Mouse (Mus musculus) stomach, postnatal 0 days (tissue): ENCODE results near the gene Atp2b1. TPM values are rescaled to one million over a fixed set of nuclear protein-coding genes. Genes with fewer than 3 reads are reported as not detected.

Source experiments
- ATAC-seq: fragments of 200-750 bp; cut with Nextera tagmentation; 2 replicates; pipeline ENCODE4 v1.8.0; 2017; ENCODE audit not compliant: low FRiP score, low TSS enrichment
- DNase-seq: peaks from one replicate; pipeline ENCODE4 v3.0.0-alpha.2; 2016; ENCODE audit warnings: low spot score
- H3K27ac ChIP-seq: fragments of 300-500 bp; sonication (generic); replicated peaks from 2 replicates; pipeline ENCODE4 v1.5.1; 2014; ENCODE audit warnings: mild to moderate bottlenecking, control low read depth
- H3K27me3 ChIP-seq: fragments of 300-500 bp; sonication (generic); 2 replicates; pipeline ENCODE4 v1.6.1; 2014; ENCODE audit warnings: low read length; ENCODE audit not compliant: control insufficient read depth, insufficient read depth
- H3K36me3 ChIP-seq: fragments of 300-500 bp; sonication (generic); 2 replicates; pipeline ENCODE4 v1.6.1; 2014; ENCODE audit warnings: low read length, mixed read lengths; ENCODE audit not compliant: control insufficient read depth, insufficient read depth
- H3K4me1 ChIP-seq: fragments of 300-500 bp; sonication (generic); replicated peaks from 2 replicates; pipeline ENCODE4 v1.6.1; 2014; ENCODE audit warnings: antibody characterized with exemption; ENCODE audit not compliant: control insufficient read depth, insufficient read depth
- H3K4me2 ChIP-seq: fragments of 300-500 bp; sonication (generic); replicated peaks from 2 replicates; pipeline ENCODE4 v1.6.1; 2014; ENCODE audit warnings: low read depth, mild to moderate bottlenecking, control low read depth, moderate library complexity
- H3K4me3 ChIP-seq: fragments of 300-500 bp; sonication (generic); 2 replicates; pipeline ENCODE4 v1.5.1; 2014; ENCODE audit warnings: low read depth, low read length, control low read depth
- H3K9ac ChIP-seq: fragments of 300-500 bp; sonication (generic); 2 replicates; pipeline ENCODE4 v1.6.1; 2014; ENCODE audit warnings: mild to moderate bottlenecking, low read length, control low read depth, mixed read lengths
- H3K9me3 ChIP-seq: fragments of 300-500 bp; sonication (generic); 2 replicates; pipeline ENCODE4 v1.6.1; 2016; ENCODE audit warnings: low read length; ENCODE audit not compliant: control insufficient read depth
- CTCF ChIP-seq: IDR thresholded peaks from 2 replicates; pipeline ENCODE4 v1.5.1; 2016; ENCODE audit warnings: antibody characterized with exemption, low read depth, mild to moderate bottlenecking, moderate library complexity
- EP300 ChIP-seq: optimal IDR thresholded peaks from 2 replicates; pipeline ENCODE3; 2016; ENCODE audit warnings: antibody characterized with exemption
- WGBS: fragments of 180-500 bp; shearing (Covaris S2); extraction: QIAGEN DNeasy Blood & Tissue Kit; methylation state at CpG from one replicate; pipeline ENCODE4 v1.1.7; 2014; 5-methylcytosine and 5-hydroxymethylcytosine counted together
- polyA plus RNA-seq: library from polyadenylated mRNA; unstranded; fragments of >200 nt; fragmentation: Nextera tagmentation; extraction: Ambion mirVana; gene quantifications from 2 replicates; pipeline ENCODE4 v1.2.1, GENCODE M21; 2015

Gene Atp2b1
- polyA plus RNA-seq, 1 experiment from 2014 or later, result 99.6 TPM

- no peak for TF ChIP-seq CTCF
- TF ChIP-seq EP300, result no peak
- no peak for DNase-seq
- Histone ChIP-seq H3K27me3 (no peaks in the 10 kb centered on the region), H3K27ac (no peak overlapping the region), H3K9me3 (no peaks in the 10 kb centered on the region), H3K4me1 (no peaks in the 10 kb centered on the region), H3K9ac (no peak overlapping the region), H3K4me2 (no peak overlapping the region), H3K36me3 (no peaks in the 10 kb centered on the region), H3K4me3 (no peak overlapping the region)
- no peak for ATAC-seq
These were observed 12.8 kb downstream of the Atp2b1 start for GRCm38 (mm10) chr10:98926991-98927390.

DNA sequence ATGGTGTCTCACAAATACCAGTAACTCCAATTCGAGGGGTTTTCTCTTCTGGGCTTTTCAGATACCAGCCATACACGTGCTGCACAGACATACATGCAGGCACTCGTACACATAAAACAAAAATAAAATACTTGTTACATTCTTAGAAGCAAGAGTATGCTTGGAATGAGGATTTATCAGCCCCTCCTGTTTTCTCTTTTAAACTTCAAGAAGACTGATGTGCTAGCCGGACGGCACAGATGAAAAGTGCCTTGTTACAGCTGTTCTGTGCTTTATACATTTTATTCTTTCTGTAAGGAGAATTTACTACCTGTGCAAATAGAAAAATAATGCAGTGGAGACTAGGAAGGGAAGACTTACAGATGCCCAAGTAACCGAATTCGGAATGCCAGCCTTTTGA lies 15.2 kb downstream of the Atp2b1 start:
- ATAC-seq, result no peak
- Histone ChIP-seq H3K4me3 (no peak overlapping the region), H3K36me3 (no peaks in the 10 kb centered on the region; the same call in 1 of the 2 replicates), H3K4me2 (no peak overlapping the region), H3K4me1 (no peaks in the 10 kb centered on the region), H3K9ac (no peak overlapping the region), H3K9me3 (no peaks in the 10 kb centered on the region), H3K27me3 (no peaks in the 10 kb centered on the region), H3K27ac (no peak overlapping the region)
- WGBS, result 35% methylated on average over 7 of the region's 7 CpGs
- TF ChIP-seq CTCF (no peak), EP300 (no peak)
- DNase-seq, result no peak

DNA sequence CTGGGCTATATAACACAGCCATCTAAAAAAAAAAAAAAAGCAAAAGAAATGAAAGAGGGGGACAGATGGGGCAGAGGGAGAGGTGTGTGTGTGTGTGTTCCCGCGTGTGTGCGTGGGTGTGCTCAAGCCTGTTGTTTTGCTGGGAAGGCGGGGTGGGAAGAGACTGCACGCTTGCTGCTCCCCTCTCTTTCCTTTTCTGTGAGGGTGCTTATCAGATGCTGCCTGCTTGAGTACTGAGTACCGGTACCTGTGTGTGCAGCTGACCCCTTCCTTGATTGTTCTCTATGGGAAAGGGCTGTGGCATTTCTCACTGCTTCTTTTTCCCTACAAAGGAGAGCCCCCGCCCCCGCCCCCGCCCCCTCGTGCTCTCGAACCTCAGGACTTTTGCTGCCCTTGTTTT lies 15.9 kb downstream of the Atp2b1 start:
- Histone ChIP-seq H3K4me1 (no peaks in the 10 kb centered on the region), H3K27me3 (no peaks in the 10 kb centered on the region), H3K9ac (no peak overlapping the region), H3K4me3 (no peak overlapping the region; the same call in 1 of the 2 replicates), H3K9me3 (no peaks in the 10 kb centered on the region), H3K36me3 (no peaks in the 10 kb centered on the region; the same call in 1 of the 2 replicates), H3K27ac (no peak overlapping the region), H3K4me2 (peak overlapping the region; percentile 20)
- TF ChIP-seq CTCF (no peak), EP300 (no peak)
- 43% methylated on average over 11 of the region's 11 CpGs for WGBS
- DNase-seq (no peak), ATAC-seq (no peak)

GRCm38 (mm10) chr10:98940137-98940536 lies 25.9 kb downstream of the Atp2b1 start:
- H3K9me3 ChIP-seq, result no peaks in the 10 kb centered on the region
- WGBS, result 68% methylated on average over 4 of the region's 4 CpGs
- no peak overlapping the region for H3K4me3 ChIP-seq
- no peaks in the 10 kb centered on the region for H3K4me1 ChIP-seq
- peak; percentile 90 for ATAC-seq
- peak overlapping the region; percentile 40; the same call in 1 of the 2 replicates for H3K27ac ChIP-seq
- H3K4me2 ChIP-seq, result no peak overlapping the region
- TF ChIP-seq EP300 (no peak), CTCF (no peak)
- H3K36me3 ChIP-seq, result no peaks in the 10 kb centered on the region
- no peaks in the 10 kb centered on the region for H3K27me3 ChIP-seq
- H3K9ac ChIP-seq, result no peak overlapping the region
- DNase-seq, result no peak

DNA sequence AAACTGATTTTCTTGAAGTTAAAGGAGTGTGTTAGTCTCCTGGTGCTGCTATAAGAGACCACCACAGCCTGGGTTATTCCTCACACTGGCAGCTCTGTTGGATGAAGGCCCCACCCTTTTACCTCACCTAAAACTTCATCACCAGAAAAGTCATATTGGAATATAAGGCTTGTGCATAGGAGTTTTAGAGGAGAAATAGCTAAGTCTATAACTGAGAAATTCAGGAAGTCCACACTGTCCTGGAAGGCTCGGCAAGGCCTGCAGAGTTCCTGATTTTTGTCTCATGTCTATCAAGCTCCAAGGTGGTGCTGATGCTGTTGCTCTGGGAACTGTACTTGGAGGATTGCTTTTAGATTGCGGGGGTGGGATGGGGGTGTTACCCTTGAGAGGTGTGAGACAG lies 26.6 kb downstream of the Atp2b1 start:
- no peaks in the 10 kb centered on the region for H3K9me3 ChIP-seq
- H3K27me3 ChIP-seq, result no peaks in the 10 kb centered on the region
- H3K27ac ChIP-seq, result peak overlapping the region; percentile 40
- H3K36me3 ChIP-seq, result no peaks in the 10 kb centered on the region
- H3K9ac ChIP-seq, result no peak overlapping the region
- 76% methylated on average over 2 of the region's 2 CpGs for WGBS
- no peak overlapping the region for H3K4me2 ChIP-seq
- H3K4me1 ChIP-seq, result no peaks in the 10 kb centered on the region
- DNase-seq, result no peak
- TF ChIP-seq CTCF (no peak), EP300 (no peak)
- no peak overlapping the region for H3K4me3 ChIP-seq
- peak; percentile 15; the same call in 1 of the 2 replicates for ATAC-seq

- no peaks in the 10 kb centered on the region for H3K9me3 ChIP-seq
- no peak for TF ChIP-seq CTCF
- TF ChIP-seq EP300, result no peak
- DNase-seq (no peak), ATAC-seq (no peak)
- H3K27me3 ChIP-seq, result no peaks in the 10 kb centered on the region
- WGBS, result 64% methylated on average over 6 of the region's 6 CpGs
- no peak overlapping the region for H3K27ac ChIP-seq
- no peak overlapping the region for H3K9ac ChIP-seq
- H3K4me1 ChIP-seq, result no peaks in the 10 kb centered on the region
- no peaks in the 10 kb centered on the region for H3K36me3 ChIP-seq
- no peak overlapping the region for H3K4me2 ChIP-seq
- H3K4me3 ChIP-seq, result no peak overlapping the region
These were observed 27.8 kb downstream of the Atp2b1 start for GRCm38 (mm10) chr10:98941991-98942390.
